Mouse (Mus musculus) frontal cortex, postnatal 25 days (tissue): ENCODE measurements at regions not wholly inside any gene's neighbourhood (a gene's known extent, or its start where the extent isn't known, plus 50 kb on each side); places are given as distances from the start of the nearest gene placed in this dataset.

Experiments
- DNase-seq, 2 experiments: peaks; one replicate each; pipeline ENCODE4 v3.0.0; 2022; ENCODE audit warnings: low spot score in 2 of 2

DNA sequence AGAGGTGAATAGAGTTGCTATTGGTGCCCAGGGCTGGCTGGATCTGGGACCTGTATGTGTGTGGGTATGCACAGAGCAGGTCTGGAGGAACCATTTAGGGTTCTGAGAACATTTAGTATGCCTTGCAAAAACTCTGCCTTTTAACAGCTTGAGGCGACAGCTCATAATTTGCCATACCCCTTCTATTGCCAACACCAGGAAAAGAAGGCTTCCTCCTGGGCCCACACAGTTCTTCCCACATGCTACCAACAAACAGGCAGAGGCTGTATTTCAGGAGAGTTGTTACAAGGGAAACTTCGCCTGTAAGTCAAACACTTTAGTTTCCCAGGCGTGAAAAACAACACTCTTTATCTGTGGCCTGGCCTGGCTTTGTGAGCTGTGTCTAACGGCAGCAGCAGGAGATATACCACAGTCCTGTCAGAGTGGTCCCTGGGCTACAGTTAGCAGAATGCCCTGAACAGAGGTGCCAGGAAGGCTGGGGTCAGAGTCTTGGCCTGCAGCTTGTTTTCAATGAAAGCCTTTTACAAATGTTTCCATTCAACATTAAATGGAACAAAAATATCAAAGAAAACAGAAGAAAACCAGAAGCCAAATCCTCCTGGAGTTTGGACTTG lies 225.4 kb downstream of the Dhx35 start:
- peak in 1 of 2 experiments; percentile 15 for DNase-seq

DNA sequence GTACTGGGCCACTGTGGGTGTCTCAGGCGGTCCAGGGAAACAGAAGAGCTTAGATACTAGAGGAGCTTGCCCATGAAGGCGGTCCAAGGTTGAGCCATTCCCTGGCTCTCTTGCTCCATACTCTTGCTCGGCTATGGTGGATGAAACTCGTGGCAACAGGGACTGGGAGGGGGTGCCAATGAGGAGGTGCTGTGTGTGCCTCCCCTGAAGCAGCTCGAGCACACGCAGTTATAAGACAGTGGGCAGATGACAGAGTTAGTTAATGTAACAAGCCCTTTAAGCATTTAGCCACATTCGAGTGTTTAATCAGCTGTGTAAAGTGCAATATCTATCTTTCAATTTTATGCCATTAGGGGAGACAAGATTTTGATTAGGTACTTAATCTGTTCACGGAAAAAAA lies 237.5 kb downstream of the Dhx35 start:
- DNase-seq, result no peak

GRCm38 (mm10) chr2:159039916-159040315 lies 245.3 kb downstream of the Dhx35 start:
- no peak for DNase-seq

DNA sequence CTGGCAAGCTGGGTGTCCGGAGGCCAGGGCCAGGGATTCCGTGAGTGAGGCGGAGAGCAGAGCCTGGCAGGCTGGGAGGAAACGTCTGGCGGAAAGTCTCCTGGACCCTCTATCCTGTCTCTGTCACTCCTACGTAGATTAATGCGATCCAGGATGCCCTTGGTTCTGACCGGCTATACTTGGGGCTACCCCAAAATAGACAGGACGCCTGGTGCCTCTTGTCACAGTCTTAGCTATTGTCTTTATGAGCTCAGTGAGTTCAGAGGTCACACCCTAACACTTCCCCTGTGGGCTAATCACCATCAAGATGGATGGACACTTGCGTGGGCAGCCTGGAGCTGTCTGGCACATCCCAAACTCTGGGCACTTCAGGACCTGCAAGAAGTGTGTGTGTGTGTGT lies 258.9 kb downstream of the Dhx35 start:
- no peak for DNase-seq

DNA sequence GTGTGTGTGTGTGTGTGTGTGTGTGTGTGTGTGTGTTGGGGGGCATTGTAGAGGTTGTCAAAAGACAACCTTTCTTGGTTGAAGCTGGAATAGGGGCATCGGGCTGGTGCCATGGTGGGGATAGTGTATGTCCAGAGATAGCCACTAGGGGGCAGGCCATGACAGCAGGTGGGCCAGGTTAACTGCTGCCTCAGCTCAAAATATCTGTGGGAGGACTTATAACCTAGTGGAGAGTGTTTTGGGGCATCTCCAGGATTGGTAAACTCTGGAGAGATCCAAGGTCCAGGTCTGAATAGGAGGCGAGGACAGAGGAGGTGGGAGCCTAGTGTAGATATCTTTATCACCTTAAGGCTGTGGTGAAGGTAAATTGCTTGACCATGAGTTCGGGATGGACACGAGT lies 259.3 kb downstream of the Dhx35 start:
- peak; percentile 52 to 64 for DNase-seq

DNA sequence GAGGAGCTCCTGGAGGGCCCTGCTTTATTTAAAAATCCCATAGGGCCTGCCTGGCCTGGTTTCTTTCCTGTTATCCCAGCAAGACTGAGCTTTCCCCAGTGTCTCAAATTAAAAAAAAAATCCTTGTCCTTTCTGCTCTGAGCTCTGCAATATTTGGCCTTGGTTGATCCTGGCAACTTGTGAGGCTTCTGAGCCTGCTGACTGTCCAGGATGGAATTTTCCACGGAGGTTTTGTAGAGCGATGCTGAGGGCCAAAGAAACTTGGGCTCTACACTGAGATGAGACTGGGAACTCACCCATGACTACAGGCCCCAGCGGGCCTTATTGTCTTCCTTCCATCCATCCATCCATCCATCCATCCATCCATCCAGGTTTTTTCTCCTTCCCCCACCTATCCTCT lies 259.8 kb downstream of the Dhx35 start:
- DNase-seq, result no peak

DNA sequence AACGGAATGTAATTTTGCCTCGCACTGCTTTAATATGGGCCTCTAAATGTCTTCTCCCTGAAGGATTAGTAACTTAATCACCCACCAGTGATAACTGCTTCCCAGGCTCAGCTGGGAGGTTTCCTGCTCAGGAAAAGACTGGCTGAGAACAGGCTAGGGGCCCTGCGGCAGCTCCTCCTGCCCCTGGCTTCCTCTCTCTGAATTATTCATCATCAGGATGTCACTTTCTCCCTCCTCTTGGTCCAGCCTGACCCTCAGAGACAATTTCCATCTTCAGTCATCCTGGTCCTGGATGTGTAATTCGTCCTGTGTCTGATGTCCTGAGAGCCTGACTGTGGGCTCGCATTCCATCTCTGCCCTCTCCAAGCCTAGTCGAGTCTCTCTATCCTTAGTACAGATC lies 261.2 kb downstream of the Dhx35 start:
- DNase-seq, result no peak

DNA sequence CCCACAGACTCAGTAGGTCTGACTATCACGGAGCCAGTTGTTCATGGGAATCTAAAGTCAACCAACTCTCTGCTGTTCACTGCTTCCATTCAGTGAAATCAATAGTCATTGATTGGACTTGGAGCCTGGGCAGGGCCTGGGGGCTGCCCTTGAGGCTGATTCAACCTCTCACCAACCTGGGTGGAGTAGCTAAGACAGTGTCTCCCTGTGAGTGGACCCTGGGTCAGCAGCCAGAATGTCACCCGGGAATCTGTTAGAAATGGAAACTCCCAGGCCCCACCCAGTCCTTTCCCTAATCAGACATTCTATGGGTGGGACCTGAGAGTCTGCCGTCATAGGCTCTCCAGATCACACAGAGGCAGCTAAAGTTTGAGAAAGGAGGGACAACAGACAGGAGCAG lies 262.4 kb downstream of the Dhx35 start:
- DNase-seq, result no peak

- DNase-seq, result no peak
Observed at GRCm38 (mm10) chr2:159057506-159057905, 262.9 kb downstream of the Dhx35 start.

- DNase-seq, result peak in 1 of 2 experiments; percentile 4
Observed at GRCm38 (mm10) chr2:159062266-159062665, 267.7 kb downstream of the Dhx35 start.

- DNase-seq, result no peak
Observed at GRCm38 (mm10) chr2:159062666-159063065, 268.1 kb downstream of the Dhx35 start.

DNA sequence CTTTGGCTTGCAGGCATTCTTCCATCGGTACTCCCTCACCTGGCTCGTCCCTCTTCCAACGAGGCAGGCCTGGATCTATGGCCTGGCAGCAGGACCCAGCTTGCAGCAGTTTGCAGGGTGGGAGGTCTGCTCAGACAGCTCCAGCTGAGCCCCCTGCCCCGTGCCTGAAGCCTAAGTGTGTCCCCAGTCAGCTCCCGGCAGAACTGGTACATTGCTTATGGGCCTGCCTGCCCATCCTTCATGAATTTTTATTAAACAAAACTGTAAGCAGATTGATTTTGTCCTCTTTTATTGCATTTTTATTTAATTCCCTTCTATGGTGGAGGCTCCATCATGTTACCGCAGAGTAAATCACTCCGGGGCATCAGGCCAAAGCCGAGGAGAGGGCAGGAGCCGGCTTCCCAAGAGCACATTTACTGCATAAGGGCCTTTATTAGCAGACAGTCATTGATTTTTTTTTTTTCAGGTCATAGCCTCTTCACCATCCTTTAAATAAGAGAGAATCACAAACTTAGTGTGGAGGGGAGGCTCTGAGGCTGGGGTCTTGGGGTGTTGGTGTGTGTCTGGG lies 269.9 kb downstream of the Dhx35 start:
- no peak for DNase-seq

DNA sequence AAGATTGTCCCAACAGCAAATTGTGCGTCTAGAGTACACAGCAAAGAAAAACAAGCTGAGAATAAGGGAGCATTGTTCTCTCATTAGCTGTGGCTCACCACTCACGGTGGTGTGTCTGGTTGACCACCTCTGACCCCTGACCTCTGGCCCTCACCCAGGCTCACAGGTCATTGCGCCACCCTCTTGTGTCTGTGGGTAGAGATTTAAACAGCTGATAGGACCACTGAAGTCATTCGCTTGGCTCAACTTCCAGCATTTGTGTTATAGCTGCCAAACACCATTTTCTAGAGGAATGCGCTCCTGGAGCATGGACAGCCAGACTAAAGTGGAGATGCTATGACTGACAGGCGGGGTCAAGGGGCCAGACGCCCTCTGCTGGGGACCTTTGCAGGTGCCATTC lies 272.9 kb downstream of the Dhx35 start:
- no peak for DNase-seq

DNA sequence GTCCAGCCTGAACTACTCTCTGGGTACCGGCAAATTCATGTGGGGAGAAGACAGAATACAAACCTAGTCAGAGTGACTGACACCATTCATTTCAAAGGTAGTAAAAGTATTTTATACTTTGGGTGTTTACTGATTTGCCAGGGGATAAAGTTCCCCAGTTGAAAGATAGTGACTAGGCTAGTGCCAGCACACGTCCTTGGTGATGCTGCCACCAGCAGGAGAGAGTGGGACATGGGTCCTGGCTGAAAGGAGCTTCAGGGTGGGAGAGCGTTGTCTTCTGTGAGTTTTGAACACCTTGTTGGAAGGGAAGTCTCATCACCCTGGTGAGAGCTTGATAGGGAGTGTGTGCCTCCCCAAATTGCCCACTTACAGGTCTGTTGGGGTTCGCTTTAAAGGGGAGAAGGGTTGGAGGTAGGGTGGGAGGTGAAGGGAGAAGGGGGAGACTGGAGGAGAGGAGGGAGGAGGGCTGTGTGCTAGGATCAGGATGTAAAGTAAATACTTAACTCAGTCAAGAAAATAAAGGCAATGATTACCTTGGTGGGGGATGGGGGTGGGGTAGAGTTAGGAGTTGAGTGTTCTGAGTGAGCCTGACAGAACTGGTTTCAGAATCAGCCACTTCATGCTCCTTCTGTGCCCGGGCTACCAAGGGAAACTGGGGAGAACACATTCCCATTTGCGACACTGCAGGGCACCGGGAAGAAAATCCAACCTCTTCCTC lies 273.9 kb downstream of the Dhx35 start:
- no peak for DNase-seq

GRCm38 (mm10) chr2:159069180-159069579 lies 274.6 kb downstream of the Dhx35 start:
- no peak for DNase-seq

GRCm38 (mm10) chr2:159072997-159073690 lies 278.5 kb downstream of the Dhx35 start:
- no peak for DNase-seq

GRCm38 (mm10) chr2:159079836-159080235 lies 285.2 kb downstream of the Dhx35 start:
- DNase-seq, result no peak

DNA sequence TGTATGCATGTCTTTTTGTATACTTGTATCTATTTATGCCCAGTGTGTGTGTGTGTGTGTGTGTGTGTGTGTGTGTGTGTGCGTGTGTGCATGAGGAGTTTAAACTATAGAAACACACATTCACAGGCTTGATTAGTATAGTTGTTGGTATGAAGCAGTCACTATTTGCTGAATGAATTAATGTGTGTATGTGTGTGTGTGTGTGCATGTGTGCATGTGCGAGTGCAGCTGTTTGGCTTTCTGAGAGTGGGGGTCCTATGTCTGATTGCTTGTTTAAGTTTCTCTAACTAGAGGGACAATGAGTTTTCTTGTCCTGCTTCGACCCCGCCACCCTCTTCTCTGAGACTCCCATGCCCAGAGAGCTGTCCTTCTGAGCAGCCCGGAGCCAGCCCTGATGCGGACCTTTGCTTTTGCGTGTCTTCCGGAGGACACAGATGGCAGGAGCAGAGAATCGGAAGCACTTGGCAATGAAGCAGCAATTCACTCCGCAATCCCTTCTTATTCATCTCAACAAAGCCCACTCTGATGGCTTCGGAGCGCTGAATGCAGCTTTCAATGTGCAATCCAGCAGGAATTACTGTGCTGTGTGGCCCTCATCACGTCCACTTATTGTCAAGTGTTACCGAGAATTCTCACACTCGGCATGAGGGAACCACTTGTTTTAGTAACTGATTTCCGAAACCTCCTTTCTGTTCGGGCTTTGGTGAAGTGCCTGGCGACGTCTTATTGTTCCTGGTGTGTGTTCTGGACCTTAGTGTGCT lies 286.4 kb downstream of the Dhx35 start:
- peak in 1 of 2 experiments; percentile 3 for DNase-seq

GRCm38 (mm10) chr2:159086836-159087235 lies 292.2 kb downstream of the Dhx35 start:
- no peak for DNase-seq

GRCm38 (mm10) chr2:159088196-159088595 lies 293.6 kb downstream of the Dhx35 start:
- DNase-seq, result no peak

DNA sequence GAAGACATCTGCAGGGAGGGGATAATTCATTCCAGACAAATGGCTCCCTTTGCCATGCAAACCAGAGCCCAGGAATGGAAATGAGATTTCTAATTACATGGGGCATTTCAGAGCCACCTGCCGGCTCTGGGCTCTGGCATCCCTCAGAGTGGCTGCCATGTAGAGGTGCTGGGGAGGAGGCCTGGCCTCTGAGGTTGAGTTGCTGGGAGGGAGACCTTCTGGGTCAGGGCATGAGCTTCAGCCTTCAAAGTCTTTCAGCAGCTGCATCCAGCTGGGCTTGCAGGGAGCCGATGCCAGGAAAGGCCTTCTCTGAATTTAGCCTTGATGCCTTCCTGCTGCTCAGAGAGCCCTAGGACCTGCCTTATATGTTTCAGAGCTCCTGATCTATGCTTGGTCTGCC lies 302.1 kb downstream of the Dhx35 start:
- no peak for DNase-seq

DNA sequence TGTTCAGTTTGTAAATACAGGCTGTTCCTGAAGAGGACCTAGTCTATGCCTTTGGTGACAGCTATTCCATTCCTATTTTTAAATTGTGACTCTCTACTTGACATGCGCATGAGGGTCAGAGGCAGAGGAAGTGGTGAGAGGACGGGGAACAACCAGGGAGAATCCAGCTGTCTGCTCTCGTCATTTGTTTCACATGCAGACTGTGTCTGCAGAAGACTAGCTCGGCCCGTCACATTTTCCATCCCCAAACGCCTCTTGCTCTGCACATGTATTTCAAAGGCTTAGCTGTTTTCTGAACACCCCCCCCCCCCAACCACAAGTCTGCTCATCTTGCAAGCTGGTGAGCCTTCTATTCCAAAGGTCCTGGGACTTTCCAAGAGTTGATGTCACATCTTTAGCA lies 339.4 kb downstream of the Dhx35 start:
- no peak for DNase-seq
